Mouse (Mus musculus): ENCODE data around the gene Ly6g6f. TPM values are rescaled to one million over a fixed set of nuclear protein-coding genes. Genes with fewer than 3 reads are reported as not detected.

Gene Ly6g6f
- polyA plus RNA-seq, 1 experiment from 2014 or later: 0.17 TPM

- Histone ChIP-seq H3K4me3 (replicated peaks) (no peak overlapping the region), H3K9ac (no peak overlapping the region), H3K27me3 (peaks cover 37% of the 10 kb centered on the region), H3K4me2 (no peak overlapping the region), H3K36me3 (replicated peaks) (no peaks in the 10 kb centered on the region), H3K27ac (no peak overlapping the region), H3K4me1 (peaks cover 2% of the 10 kb centered on the region; the same call in 1 of the 2 replicates), H3K9me3 (no peaks in the 10 kb centered on the region)
- 61% methylated on average over 6 of the region's 6 CpGs for WGBS
- ATAC-seq (ENCODE audit: low FRiP score): no peak
Observed at GRCm38 (mm10) chr17:35070556-35071229, 14.7 kb downstream of the Ly6g6f start.

GRCm38 (mm10) chr17:35068213-35068914, 17.0 kb downstream of the Ly6g6f start:
- H3K9me3 ChIP-seq: no peaks in the 10 kb centered on the region
- WGBS: 90% methylated on average over 17 of the region's 17 CpGs
- no peak overlapping the region for H3K27ac ChIP-seq
- ATAC-seq (ENCODE audit: low FRiP score): no peak
- no peak overlapping the region for H3K4me2 ChIP-seq
- H3K36me3 ChIP-seq (replicated peaks): 0 out of 2 replicates have a peak, but pooled peaks cover 4% of the 10 kb centered on the region
- peaks cover 53% of the 10 kb centered on the region for H3K27me3 ChIP-seq
- H3K4me1 ChIP-seq: peaks cover 21% of the 10 kb centered on the region
- no peak overlapping the region for H3K9ac ChIP-seq
- H3K4me3 ChIP-seq (replicated peaks): no peak overlapping the region

GRCm38 (mm10) chr17:35066084-35066483, 19.3 kb downstream of the Ly6g6f start, which contains the start of gene Mpig6b:
TSS of gene Mpig6b (minus strand) at chr17:35066184.
- H3K27ac ChIP-seq: no peak within 1 kb of the TSS
- H3K27me3 ChIP-seq: peaks cover 58% of the 10 kb centered on the region
- peak within 1 kb of the TSS; percentile 55 for H3K4me2 ChIP-seq
- H3K9me3 ChIP-seq: no peaks in the 10 kb centered on the region
- H3K4me1 ChIP-seq: peaks cover 21% of the 10 kb centered on the region
- peak within 1 kb of the TSS; percentile 30 for H3K4me3 ChIP-seq (replicated peaks)
- 44% methylated on average over 10 of the region's 10 CpGs for WGBS
- peak within 1 kb of the TSS; percentile 48; the same call in 1 of the 2 replicates for H3K9ac ChIP-seq
- no peak for ATAC-seq (ENCODE audit: low FRiP score)
- H3K36me3 ChIP-seq (replicated peaks): peaks cover 22% of the 10 kb centered on the region

- 2% methylated on average over 48 of the region's 48 CpGs for WGBS
- H3K27ac ChIP-seq: no peak within 1 kb of the TSS
- peaks cover 58% of the 10 kb centered on the region for H3K27me3 ChIP-seq
Observed at GRCm38 (mm10) chr17:35064951-35065947, 20.2 kb downstream of the Ly6g6f start, which contains the start of gene Ly6g6c. TSS of gene Ly6g6c (plus strand) at chr17:35065388.

GRCm38 (mm10) chr17:35064378-35064877, 21.0 kb downstream of the Ly6g6f start:
- no peak for ATAC-seq (ENCODE audit: low FRiP score)
- peak overlapping the region; percentile 30; the same call in 1 of the 2 replicates for H3K4me3 ChIP-seq (replicated peaks)
- 30% methylated on average over 10 of the region's 10 CpGs for WGBS
- H3K4me2 ChIP-seq: peak overlapping the region; percentile 55
- H3K27ac ChIP-seq: no peak overlapping the region
- no peak overlapping the region for H3K9ac ChIP-seq
- H3K4me1 ChIP-seq: peaks cover 35% of the 10 kb centered on the region
- H3K27me3 ChIP-seq: peaks cover 55% of the 10 kb centered on the region
- peaks cover 29% of the 10 kb centered on the region for H3K36me3 ChIP-seq (replicated peaks)
- H3K9me3 ChIP-seq: no peaks in the 10 kb centered on the region

More at GRCm38 (mm10) chr17:35064951-35065947, 20.2 kb downstream of the Ly6g6f start, which contains the start of gene Ly6g6c:
- Histone ChIP-seq H3K36me3 (replicated peaks) (peaks cover 29% of the 10 kb centered on the region), H3K9me3 (no peaks in the 10 kb centered on the region), H3K4me2 (peak within 1 kb of the TSS; percentile 55), H3K9ac (peak within 1 kb of the TSS; percentile 48; the same call in 1 of the 2 replicates), H3K4me1 (peaks cover 29% of the 10 kb centered on the region), H3K4me3 (replicated peaks) (peak within 1 kb of the TSS; percentile 30)
- ATAC-seq (ENCODE audit: low FRiP score): peak; percentile 18; the same call in 1 of the 2 replicates

GRCm38 (mm10) chr17:35063466-35063865, 21.9 kb downstream of the Ly6g6f start:
- Histone ChIP-seq H3K27ac (no peak overlapping the region), H3K36me3 (replicated peaks) (peaks cover 29% of the 10 kb centered on the region), H3K27me3 (peaks cover 52% of the 10 kb centered on the region), H3K9me3 (no peaks in the 10 kb centered on the region), H3K4me3 (replicated peaks) (no peak overlapping the region), H3K9ac (no peak overlapping the region), H3K4me1 (peaks cover 38% of the 10 kb centered on the region), H3K4me2 (no peak overlapping the region)
- WGBS: 92% methylated on average over 3 of the region's 3 CpGs
- no peak for ATAC-seq (ENCODE audit: low FRiP score)

- peaks cover 38% of the 10 kb centered on the region for H3K36me3 ChIP-seq (replicated peaks)
- no peak overlapping the region for H3K9ac ChIP-seq
- no peak overlapping the region for H3K4me3 ChIP-seq (replicated peaks)
Observed at GRCm38 (mm10) chr17:35061299-35061698, 24.1 kb downstream of the Ly6g6f start.

GRCm38 (mm10) chr17:35060737-35061297, 24.6 kb downstream of the Ly6g6f start:
- Histone ChIP-seq H3K4me1 (peaks cover 41% of the 10 kb centered on the region), H3K4me2 (peak overlapping the region; percentile 91), H3K9ac (peak overlapping the region; percentile 82), H3K27ac (no peak overlapping the region), H3K36me3 (replicated peaks) (peaks cover 43% of the 10 kb centered on the region), H3K4me3 (replicated peaks) (peak overlapping the region; percentile 77), H3K27me3 (peaks cover 30% of the 10 kb centered on the region), H3K9me3 (no peaks in the 10 kb centered on the region)
- no peak for ATAC-seq (ENCODE audit: low FRiP score)
- WGBS: 64% methylated on average over 22 of the region's 22 CpGs

More at GRCm38 (mm10) chr17:35061299-35061698, 24.1 kb downstream of the Ly6g6f start:
- no peak for ATAC-seq (ENCODE audit: low FRiP score)
- peaks cover 41% of the 10 kb centered on the region for H3K4me1 ChIP-seq
- no peak overlapping the region for H3K4me2 ChIP-seq
- H3K27ac ChIP-seq: no peak overlapping the region
- peaks cover 35% of the 10 kb centered on the region for H3K27me3 ChIP-seq
- H3K9me3 ChIP-seq: no peaks in the 10 kb centered on the region
- 84% methylated on average over 8 of the region's 8 CpGs for WGBS

GRCm38 (mm10) chr17:35060071-35060470, 25.3 kb downstream of the Ly6g6f start:
- H3K36me3 ChIP-seq (replicated peaks): peaks cover 51% of the 10 kb centered on the region
- peak overlapping the region; percentile 77 for H3K4me3 ChIP-seq (replicated peaks)
- peaks cover 23% of the 10 kb centered on the region for H3K27me3 ChIP-seq
- peak overlapping the region; percentile 91 for H3K4me2 ChIP-seq
- H3K9me3 ChIP-seq: no peaks in the 10 kb centered on the region
- WGBS: 22% methylated on average over 14 of the region's 14 CpGs
- ATAC-seq (ENCODE audit: low FRiP score): no peak
- H3K4me1 ChIP-seq: peaks cover 35% of the 10 kb centered on the region
- 0 out of 2 replicates have a peak overlapping the region, but pooled peaks have one; percentile 94 for H3K27ac ChIP-seq
- peak overlapping the region; percentile 82 for H3K9ac ChIP-seq

GRCm38 (mm10) chr17:35058911-35059892, 26.2 kb downstream of the Ly6g6f start, which contains the start of gene Ddah2:
TSS of gene Ddah2 (plus strand) at chr17:35059035.
- H3K9ac ChIP-seq: peak within 1 kb of the TSS; percentile 82
- peaks cover 58% of the 10 kb centered on the region for H3K36me3 ChIP-seq (replicated peaks)
- peak within 1 kb of the TSS; percentile 91 for H3K4me2 ChIP-seq
- WGBS: under 1% methylated on average over 56 of the region's 57 CpGs
- H3K4me1 ChIP-seq: peaks cover 26% of the 10 kb centered on the region
- no peaks in the 10 kb centered on the region for H3K9me3 ChIP-seq
- ATAC-seq (ENCODE audit: low FRiP score): peak; percentile 94
- H3K27me3 ChIP-seq: peaks cover 14% of the 10 kb centered on the region
- peak within 1 kb of the TSS; percentile 94 for H3K27ac ChIP-seq
- H3K4me3 ChIP-seq (replicated peaks): peak within 1 kb of the TSS; percentile 77

All from forebrain, embryonic 12.5 days (tissue).